ENCODE assay signal across 9 mouse cellular contexts in the genomic region with DNA sequence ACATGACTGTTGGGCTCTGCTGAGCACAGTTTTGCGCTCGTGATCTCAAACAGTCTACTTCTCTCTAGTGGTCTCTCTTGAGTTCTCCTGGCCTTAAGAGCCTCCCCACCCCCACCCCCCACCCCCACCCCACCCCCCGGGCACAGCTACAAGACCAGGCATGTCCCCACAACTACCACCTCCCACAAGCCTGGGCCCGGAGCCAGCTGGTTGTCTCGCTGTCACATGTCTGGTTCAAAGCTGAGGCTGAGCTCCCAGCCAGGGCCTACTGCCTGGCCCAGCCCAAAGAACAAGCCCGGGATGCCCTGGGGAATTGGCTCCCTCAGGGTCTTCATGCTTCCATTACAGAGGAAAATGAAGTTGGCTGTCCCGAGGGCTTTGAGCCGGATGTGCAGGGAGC. TPM values are rescaled to one million over a fixed set of nuclear protein-coding genes. Genes with fewer than 3 reads are reported as not detected.
DNase-seq lines count a peak whose midpoint lies in the region; ATAC-seq lines count a peak whose summit lies in the region.
"Had no signal": no experiment of that assay in that cellular context is flagged by ENCODE, and none has a peak within 500 bp of the region (broad histone marks: within the 10 kb centered on the region; RNA-seq: fewer than 3 reads in every experiment).

No protein-coding gene starts in this region.

- peaks cover 4% of the 10 kb centered on the region; the same call in 1 of the 2 replicates for H3K4me1 ChIP-seq in midbrain, embryonic 11.5 days (ENCODE audit: control insufficient read depth, insufficient read depth, low read length)
- peaks cover 21% of the 10 kb centered on the region for H3K4me1 ChIP-seq in midbrain, embryonic 13.5 days (replicated peaks)
- peaks cover 42% of the 10 kb centered on the region for H3K4me1 ChIP-seq in heart, embryonic 16.5 days (ENCODE audit: control insufficient read depth, insufficient read depth, low read length)
- peaks cover 57% of the 10 kb centered on the region for H3K4me1 ChIP-seq in lung, embryonic 15.5 days
- H3K4me1 ChIP-seq in midbrain, embryonic 15.5 days = peaks cover 10% of the 10 kb centered on the region; the same call in 1 of the 2 replicates

- no peaks in the 10 kb centered on the region for H3K36me3 ChIP-seq in midbrain, embryonic 11.5 days (ENCODE audit: control insufficient read depth, insufficient read depth, low read length)
- no peaks in the 10 kb centered on the region for H3K36me3 ChIP-seq in midbrain, embryonic 13.5 days
- H3K36me3 ChIP-seq in heart, embryonic 16.5 days (ENCODE audit: control insufficient read depth, insufficient read depth) = no peaks in the 10 kb centered on the region
- H3K36me3 ChIP-seq in lung, embryonic 15.5 days = no peaks in the 10 kb centered on the region
- H3K36me3 ChIP-seq in midbrain, embryonic 15.5 days (replicated peaks) = no peaks in the 10 kb centered on the region
- H3K36me3 ChIP-seq: limb, embryonic 13.5 days had no signal

- no peak overlapping the region for H3K4me3 ChIP-seq in midbrain, embryonic 11.5 days (ENCODE audit: low read depth, low read length)
- H3K4me3 ChIP-seq in midbrain, embryonic 13.5 days (replicated peaks) = no peak overlapping the region
- no peak overlapping the region for H3K4me3 ChIP-seq in heart, embryonic 16.5 days (ENCODE audit: low read length)
- no peak overlapping the region for H3K4me3 ChIP-seq in lung, embryonic 15.5 days
- H3K4me3 ChIP-seq in midbrain, embryonic 15.5 days = no peak overlapping the region
- H3K4me3 ChIP-seq: limb, embryonic 13.5 days had no signal

- no peak overlapping the region for H3K27ac ChIP-seq in midbrain, embryonic 11.5 days (ENCODE audit: low read depth, low read length)
- no peak overlapping the region for H3K27ac ChIP-seq in midbrain, embryonic 13.5 days
- peak overlapping the region; percentile 86 for H3K27ac ChIP-seq in heart, embryonic 16.5 days (ENCODE audit: low read length)
- H3K27ac ChIP-seq in lung, embryonic 15.5 days = peak overlapping the region; percentile 89
- no peak overlapping the region for H3K27ac ChIP-seq in midbrain, embryonic 15.5 days
- H3K27ac ChIP-seq: limb, embryonic 13.5 days had no signal

- H3K4me2 ChIP-seq in midbrain, embryonic 11.5 days = no peak overlapping the region
- no peak overlapping the region for H3K4me2 ChIP-seq in midbrain, embryonic 13.5 days (replicated peaks)
- peak overlapping the region; percentile 29; the same call in 1 of the 2 replicates for H3K4me2 ChIP-seq in heart, embryonic 16.5 days (ENCODE audit: low read depth, low read length)
- H3K4me2 ChIP-seq in lung, embryonic 15.5 days = no peak overlapping the region
- H3K4me2 ChIP-seq in midbrain, embryonic 15.5 days = no peak overlapping the region
- H3K4me2 ChIP-seq: limb, embryonic 13.5 days had no signal

- peak; percentile 64 for DNase-seq in adrenal gland, postnatal 10 days
- DNase-seq in adrenal gland, postnatal 4 days (ENCODE audit: low spot score in 2 of 2) = no peak
- DNase-seq in midbrain, embryonic 11.5 days (ENCODE audit: low spot score, missing footprints) = peak; percentile 59

- WGBS in midbrain, embryonic 11.5 days = 81% methylated on average over 8 of the region's 8 CpGs
- 72% methylated on average over 8 of the region's 8 CpGs for WGBS in midbrain, embryonic 13.5 days
- 33% methylated on average over 8 of the region's 8 CpGs for WGBS in heart, embryonic 16.5 days
- 24% methylated on average over 5 of the region's 8 CpGs for WGBS in lung, embryonic 15.5 days
- 72% methylated on average over 8 of the region's 8 CpGs for WGBS in midbrain, embryonic 15.5 days

- H3K9ac ChIP-seq in midbrain, embryonic 11.5 days (ENCODE audit: low read length) = no peak overlapping the region
- H3K9ac ChIP-seq in midbrain, embryonic 13.5 days (replicated peaks) = no peak overlapping the region
- H3K9ac ChIP-seq in heart, embryonic 16.5 days (ENCODE audit: low read length) = peak overlapping the region; percentile 61
- no peak overlapping the region for H3K9ac ChIP-seq in lung, embryonic 15.5 days
- no peak overlapping the region for H3K9ac ChIP-seq in midbrain, embryonic 15.5 days
- H3K9ac ChIP-seq: limb, embryonic 13.5 days had no signal

- H3K9me3 ChIP-seq in midbrain, embryonic 11.5 days (ENCODE audit: control insufficient read depth, low read length) = no peaks in the 10 kb centered on the region
- no peaks in the 10 kb centered on the region for H3K9me3 ChIP-seq in midbrain, embryonic 13.5 days
- H3K9me3 ChIP-seq in heart, embryonic 16.5 days (replicated peaks; ENCODE audit: control insufficient read depth, low read length) = no peaks in the 10 kb centered on the region
- H3K9me3 ChIP-seq in lung, embryonic 15.5 days = no peaks in the 10 kb centered on the region
- H3K9me3 ChIP-seq in midbrain, embryonic 15.5 days = no peaks in the 10 kb centered on the region
- H3K9me3 ChIP-seq: limb, embryonic 13.5 days had no signal

- ATAC-seq in midbrain, embryonic 11.5 days (ENCODE audit: low FRiP score) = no peak
- no peak for ATAC-seq in midbrain, embryonic 13.5 days
- peak; percentile 72 for ATAC-seq in heart, embryonic 16.5 days (replicated peaks; ENCODE audit: extremely low read depth, insufficient read depth, low FRiP score)
- ATAC-seq in lung, embryonic 15.5 days (ENCODE audit: borderline replicate concordance, extremely low read depth, low FRiP score, low TSS enrichment) = peak; percentile 21; the same call in 1 of the 2 replicates
- ATAC-seq in cerebellum, adult (ENCODE audit: insufficient number of reproducible peaks, low FRiP score, low TSS enrichment) = no peak
- ATAC-seq in midbrain, embryonic 15.5 days (replicated peaks) = no peak

- H3K27me3 ChIP-seq in midbrain, embryonic 11.5 days (ENCODE audit: control insufficient read depth, insufficient read depth, low read length) = peaks cover 10% of the 10 kb centered on the region
- peaks cover 52% of the 10 kb centered on the region for H3K27me3 ChIP-seq in midbrain, embryonic 13.5 days
- H3K27me3 ChIP-seq in heart, embryonic 16.5 days (ENCODE audit: control insufficient read depth, insufficient read depth, low read length) = peaks cover 5% of the 10 kb centered on the region; the same call in 1 of the 2 replicates
- peaks cover 9% of the 10 kb centered on the region; the same call in 1 of the 2 replicates for H3K27me3 ChIP-seq in lung, embryonic 15.5 days
- H3K27me3 ChIP-seq in midbrain, embryonic 15.5 days (replicated peaks) = peaks cover 18% of the 10 kb centered on the region

RNA-seq across cellular contexts. Expression of a gene that starts 15.7 kb away (rescaled TPM):
- total RNA-seq in adrenal gland, postnatal 10 days (2021) = 100 to 1,000 TPM in 1 of 2 experiments, 10 to 100 TPM in 1; 61.2 to 175 TPM
- total RNA-seq in adrenal gland, postnatal 4 days (2021) = 10 to 100 TPM; 53.1 to 95.2 TPM
- polyA plus RNA-seq in midbrain, embryonic 11.5 days (2014; fragmentation: Nextera tagmentation; extraction: Ambion mirVana) = 9.6 and 10.3 TPM in 2 replicates
- 10.5 and 12.1 TPM in 2 replicates for polyA plus RNA-seq in midbrain, embryonic 13.5 days (2015; fragmentation: Nextera tagmentation; extraction: Ambion mirVana)
- 11.8 and 15.5 TPM in 2 replicates for polyA plus RNA-seq in heart, embryonic 16.5 days (2015; fragmentation: Nextera tagmentation; extraction: Ambion mirVana)
- polyA plus RNA-seq in lung, embryonic 15.5 days (2015; fragmentation: Nextera tagmentation; extraction: Ambion mirVana) = 30.3 and 37.2 TPM in 2 replicates
- polyA plus RNA-seq in midbrain, embryonic 15.5 days (2015; fragmentation: Nextera tagmentation; extraction: Ambion mirVana) = 7.6 and 9.4 TPM in 2 replicates

Comparison
In these comparisons a context has a peak if more than half of its experiments do, and no peak if none do; other contexts are left out.
1. DNase-seq: peak in adrenal gland, postnatal 10 days (single experiment) and midbrain, embryonic 11.5 days (single experiment); none in adrenal gland, postnatal 4 days (0 of 2).
2. ATAC-seq: peak in heart, embryonic 16.5 days (single experiment) and lung, embryonic 15.5 days (single experiment); none in midbrain, embryonic 11.5 days (single experiment), midbrain, embryonic 13.5 days (single experiment), cerebellum, adult (single experiment) and midbrain, embryonic 15.5 days (single experiment).
3. H3K27ac ChIP-seq: peak in heart, embryonic 16.5 days (single experiment) and lung, embryonic 15.5 days (single experiment); none in midbrain, embryonic 11.5 days (single experiment), midbrain, embryonic 13.5 days (single experiment) and midbrain, embryonic 15.5 days (single experiment).